In the genomic region with DNA sequence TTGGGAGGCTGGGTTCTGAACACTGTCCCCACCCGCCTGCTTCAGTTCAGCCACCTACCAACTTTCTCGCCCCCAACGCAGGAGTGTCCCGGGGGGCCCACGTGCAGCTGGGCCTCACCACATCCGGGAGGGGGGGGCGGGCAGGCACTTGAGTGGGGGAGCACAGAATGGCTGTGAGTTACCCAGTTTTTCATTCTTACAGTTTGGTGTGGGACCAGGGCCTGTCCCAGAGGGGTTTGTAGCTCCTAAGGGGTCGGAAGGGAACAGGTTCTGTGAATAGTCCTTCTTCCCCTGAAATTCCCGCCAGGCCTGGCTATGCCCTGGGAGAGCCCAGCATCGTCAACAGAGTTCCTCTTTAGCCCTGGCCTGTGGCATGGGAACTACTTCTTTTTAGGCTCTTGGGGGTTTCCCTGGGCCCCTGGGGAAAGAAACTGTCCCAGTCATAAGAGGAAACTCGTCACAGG, we compare ENCODE assay signal across 9 mouse cellular contexts. TPM values are rescaled to one million over a fixed set of nuclear protein-coding genes. Genes with fewer than 3 reads are reported as not detected.
DNase-seq lines count a peak whose midpoint lies in the region; ATAC-seq and TF ChIP-seq lines count a peak whose summit lies in the region.
"Had no signal": no experiment of that assay in that cellular context is flagged by ENCODE, and none has a peak within 500 bp of the region (broad histone marks: within the 10 kb centered on the region; RNA-seq: fewer than 3 reads in every experiment).

No protein-coding gene starts in this region.

- H3K4me1 ChIP-seq in lung, embryonic 15.5 days, result peaks cover 24% of the 10 kb centered on the region
- no peaks in the 10 kb centered on the region for H3K4me1 ChIP-seq in lung, adult 2 months (ENCODE audit: control insufficient read depth, insufficient read depth, low read length)
- H3K4me1 ChIP-seq in embryonic facial prominence, embryonic 15.5 days, result peaks cover 22% of the 10 kb centered on the region

- H3K27me3 ChIP-seq in lung, embryonic 15.5 days, result peaks cover 16% of the 10 kb centered on the region
- H3K27me3 ChIP-seq in embryonic facial prominence, embryonic 15.5 days, result peaks cover 14% of the 10 kb centered on the region

- WGBS in lung, embryonic 15.5 days, result 41% methylated on average over 10 of the region's 11 CpGs
- WGBS in lung, adult 2 months, result 46% methylated on average over 11 of the region's 11 CpGs
- WGBS in embryonic facial prominence, embryonic 15.5 days, result 31% methylated on average over 11 of the region's 11 CpGs
- 11% methylated on average over 10 of the region's 11 CpGs for WGBS in macrophage (ENCODE audit: missing documents)

- H3K9me3 ChIP-seq in lung, embryonic 15.5 days, result no peaks in the 10 kb centered on the region
- H3K9me3 ChIP-seq in embryonic facial prominence, embryonic 15.5 days (replicated peaks), result no peaks in the 10 kb centered on the region
- H3K9me3 ChIP-seq: midbrain, embryonic 12.5 days had no signal

- intact Hi-C loops in left cerebral cortex, postnatal 14 days (cut with DNase I), result no loop called here

- DNase-seq in lung, adult 2 months, result no peak
- DNase-seq in thymus, postnatal 36 days, result peak; percentile 90 to 93
- no peak for DNase-seq in left cerebral cortex, postnatal 14 days (ENCODE audit: low spot score in 2 of 2)

- peaks cover 8% of the 10 kb centered on the region; the same call in 1 of the 2 replicates for H3K79me2 ChIP-seq in macrophage (ENCODE audit: inconsistent target)

- H3K4me2 ChIP-seq in lung, embryonic 15.5 days, result peak overlapping the region; percentile 97
- 0 out of 2 replicates have a peak overlapping the region, but pooled peaks have one; percentile 95 for H3K4me2 ChIP-seq in embryonic facial prominence, embryonic 15.5 days (replicated peaks)

- TF ChIP-seq POLR2A in lung, adult 2 months (IDR thresholded peaks at IDR 0.05; ENCODE audit: borderline replicate concordance, extremely low read depth, low read depth, low read length), result no peak

- no peaks in the 10 kb centered on the region for H3K36me3 ChIP-seq in lung, embryonic 15.5 days
- H3K36me3 ChIP-seq in embryonic facial prominence, embryonic 15.5 days, result no peaks in the 10 kb centered on the region
- H3K36me3 ChIP-seq in macrophage (ENCODE audit: inconsistent target), result no peaks in the 10 kb centered on the region
- H3K36me3 ChIP-seq: midbrain, embryonic 12.5 days had no signal

- no peak overlapping the region for H3K27ac ChIP-seq in lung, embryonic 15.5 days
- no peak overlapping the region for H3K27ac ChIP-seq in embryonic facial prominence, embryonic 15.5 days (replicated peaks)
- H3K27ac ChIP-seq in macrophage, result peak overlapping the region; percentile 43
- H3K27ac ChIP-seq: midbrain, embryonic 12.5 days had no signal

- no peak for ATAC-seq in lung, embryonic 15.5 days (ENCODE audit: borderline replicate concordance, extremely low read depth, low FRiP score, low TSS enrichment)
- ATAC-seq in embryonic facial prominence, embryonic 15.5 days (ENCODE audit: insufficient number of reproducible peaks, low FRiP score, low TSS enrichment, low read depth), result no peak
- no peak for ATAC-seq in erythroid progenitor cell, adult 5-6 weeks (replicated peaks; ENCODE audit: low FRiP score, poor library complexity, severe bottlenecking)

- no peak for TF ChIP-seq CTCF in lung, adult 2 months (IDR thresholded peaks at IDR 0.05; ENCODE audit: insufficient read depth, low read length)

- H3K9ac ChIP-seq in lung, embryonic 15.5 days, result no peak overlapping the region
- H3K9ac ChIP-seq in embryonic facial prominence, embryonic 15.5 days, result no peak overlapping the region

- H3K4me3 ChIP-seq in lung, embryonic 15.5 days, result peak overlapping the region; percentile 53; the same call in 1 of the 2 replicates
- H3K4me3 ChIP-seq in lung, adult 2 months (replicated peaks; ENCODE audit: extremely low read depth, low read depth, low read length), result no peak overlapping the region
- no peak overlapping the region for H3K4me3 ChIP-seq in embryonic facial prominence, embryonic 15.5 days (replicated peaks)
- H3K4me3 ChIP-seq in macrophage (ENCODE audit: inconsistent target), result no peak overlapping the region

RNA-seq across cellular contexts. Expression of a gene that starts 0.8 kb away (rescaled TPM):
- polyA plus RNA-seq in lung, embryonic 15.5 days (2015; fragmentation: Nextera tagmentation; extraction: Ambion mirVana), result 13.0 and 13.1 TPM in 2 replicates
- 5.2 and 6.3 TPM in 2 replicates for polyA plus RNA-seq in lung, adult 2 months (2012; rRNA removed)
- polyA plus RNA-seq in embryonic facial prominence, embryonic 15.5 days (2015; fragmentation: Nextera tagmentation; extraction: Ambion mirVana), result 9.1 and 10.6 TPM in 2 replicates
- 1,000 to 10,000 TPM in 2 of 26 experiments, 100 to 1,000 TPM in 18, 10 to 100 TPM in 6; 13.9 to 1,411 (median 390) TPM for total RNA-seq in macrophage (2018; cell fraction: chromatin; rRNA removed)
- 100 to 1,000 TPM in 17 of 26 experiments, 10 to 100 TPM in 6, 1 to 10 TPM in 3; 7.9 to 760 (median 199) TPM for total RNA-seq in macrophage (2018; cell fraction: cytosol; rRNA removed)
- total RNA-seq in macrophage (2018; cell fraction: nucleus; rRNA removed), result 1,000 to 10,000 TPM in 6 of 26 experiments, 100 to 1,000 TPM in 16, 10 to 100 TPM in 4; 20.8 to 1,715 (median 596) TPM
- 2.5 to 7.1 TPM (median 3.9 TPM) in 3 replicates for polyA plus RNA-seq in macrophage (2018)
- 14.8 and 24.7 TPM in 2 replicates for total RNA-seq in erythroid progenitor cell, adult 5-6 weeks (2015; ENCODE audit: low replicate concordance)
- 3.1 and 16.0 TPM in 2 replicates for total RNA-seq in erythroid progenitor cell, adult 5-6 weeks (2017; ENCODE audit: low replicate concordance)
- 1 to 10 TPM; 2.8 to 4.1 TPM for total RNA-seq in left cerebral cortex, postnatal 14 days (2021)

RNA-seq across cellular contexts. Expression of a gene that starts 3.3 kb away (rescaled TPM):
- polyA plus RNA-seq in lung, embryonic 15.5 days (2015; fragmentation: Nextera tagmentation; extraction: Ambion mirVana), result not detected in 2 replicates
- polyA plus RNA-seq in lung, adult 2 months (2012; rRNA removed), result not detected in 2 replicates
- 0.24 TPM in 1 of 2 replicates, not detected in the other for polyA plus RNA-seq in embryonic facial prominence, embryonic 15.5 days (2015; fragmentation: Nextera tagmentation; extraction: Ambion mirVana)
- total RNA-seq in macrophage (2018; cell fraction: chromatin; rRNA removed), result 10 to 100 TPM in 1 of 26 experiments, 1 to 10 TPM in 12, under 1 TPM in 8, not detected in 5; 0.26 to 10.5 (median 1.5) TPM
- total RNA-seq in macrophage (2018; cell fraction: cytosol; rRNA removed), result under 1 TPM in 23 of 26 experiments, not detected in 3; 0.04 to 0.29 (median 0.12) TPM
- total RNA-seq in macrophage (2018; cell fraction: nucleus; rRNA removed), result 10 to 100 TPM in 1 of 26 experiments, 1 to 10 TPM in 16, under 1 TPM in 7, not detected in 2; 0.20 to 11.2 (median 1.3) TPM
- polyA plus RNA-seq in macrophage (2018), result not detected in 3 replicates
- not detected in 2 replicates for total RNA-seq in erythroid progenitor cell, adult 5-6 weeks (2015; ENCODE audit: low replicate concordance)
- total RNA-seq in erythroid progenitor cell, adult 5-6 weeks (2017; ENCODE audit: low replicate concordance), result not detected in 2 replicates
- total RNA-seq in left cerebral cortex, postnatal 14 days (2021), result not detected
- total RNA-seq: adrenal gland, postnatal 36 days had no signal
- polyA plus RNA-seq: midbrain, embryonic 12.5 days had no signal

RNA-seq across cellular contexts. Expression of a gene that starts 27.9 kb away (rescaled TPM):
- 0.18 and 0.41 TPM in 2 replicates for polyA plus RNA-seq in lung, embryonic 15.5 days (2015; fragmentation: Nextera tagmentation; extraction: Ambion mirVana)
- polyA plus RNA-seq in lung, adult 2 months (2012; rRNA removed), result 0.48 and 0.51 TPM in 2 replicates
- 0.30 and 0.33 TPM in 2 replicates for polyA plus RNA-seq in embryonic facial prominence, embryonic 15.5 days (2015; fragmentation: Nextera tagmentation; extraction: Ambion mirVana)
- total RNA-seq in macrophage (2018; cell fraction: chromatin; rRNA removed), result 1 to 10 TPM in 1 of 26 experiments, under 1 TPM in 6, not detected in 19; 0.15 to 1.5 (median 0.28) TPM
- total RNA-seq in macrophage (2018; cell fraction: cytosol; rRNA removed), result under 1 TPM in 2 of 26 experiments, not detected in 24; 0.05 to 0.21 TPM
- total RNA-seq in macrophage (2018; cell fraction: nucleus; rRNA removed), result 10 to 100 TPM in 1 of 26 experiments, 1 to 10 TPM in 2, under 1 TPM in 10, not detected in 13; 0.12 to 11.7 (median 0.28) TPM
- polyA plus RNA-seq in macrophage (2018), result not detected in 3 replicates
- not detected in 2 replicates for total RNA-seq in erythroid progenitor cell, adult 5-6 weeks (2015; ENCODE audit: low replicate concordance)
- not detected in 2 replicates for total RNA-seq in erythroid progenitor cell, adult 5-6 weeks (2017; ENCODE audit: low replicate concordance)
- under 1 TPM; 0.42 to 0.46 TPM for total RNA-seq in left cerebral cortex, postnatal 14 days (2021)

Comparison
In these comparisons a context has a peak if more than half of its experiments do, and no peak if none do; other contexts are left out.
1. DNase-seq: peak in thymus, postnatal 36 days (2 of 2); none in lung, adult 2 months (single experiment) and left cerebral cortex, postnatal 14 days (0 of 2).